Mouse (Mus musculus) 3T3-L1 (cell line): Measurements from ENCODE around the gene Kcnmb2.

Source experiments
- DNase-seq: peaks from one replicate; pipeline ENCODE4 v3.0.0-alpha.2; 2015; ENCODE audit warnings: low read depth, low spot score

Kcnmb2 gene

DNA sequence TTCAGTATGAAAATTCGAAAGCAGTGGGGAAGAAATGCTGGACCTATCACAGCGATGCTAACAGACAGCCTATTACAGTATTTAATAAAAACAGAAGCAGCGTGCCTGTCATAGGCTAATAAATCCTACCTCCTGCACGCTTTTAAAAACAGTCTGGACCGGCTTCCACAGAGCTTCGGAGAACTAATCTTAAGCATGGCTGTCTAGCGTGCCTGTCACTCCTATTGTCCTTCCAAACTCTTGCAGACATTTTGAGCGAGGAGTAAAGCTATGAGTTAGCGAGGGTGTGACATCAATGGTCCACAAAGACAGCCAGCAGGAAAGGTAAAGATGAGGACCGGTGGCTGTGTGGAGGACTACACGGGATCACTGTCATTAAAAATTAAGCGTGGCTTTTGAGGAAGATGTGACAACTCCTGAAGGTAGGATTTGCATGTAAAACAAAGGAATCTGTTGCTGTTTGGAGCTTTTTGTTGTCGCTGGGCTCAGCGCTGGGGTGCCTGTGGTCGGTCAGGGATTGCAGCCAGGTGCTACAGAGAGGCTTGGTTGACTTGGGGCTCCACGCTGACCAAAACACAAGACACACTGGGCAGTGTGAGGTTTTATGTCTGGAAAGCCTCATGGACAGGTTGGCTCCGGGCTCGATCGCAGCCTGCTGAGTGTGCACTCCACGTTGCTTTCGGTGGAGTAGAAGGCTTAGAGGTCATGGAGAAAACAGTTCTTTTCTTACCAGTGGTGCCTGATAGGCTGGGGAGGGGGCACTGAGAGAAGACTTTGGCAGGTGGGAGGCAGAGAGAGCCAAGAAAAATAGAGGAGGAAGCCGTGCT, at the start of gene Kcnmb2:
Gene Kcnmb2, plus strand, starts transcription at position 4 of the 827 bp plus-strand sequence.
- no peak for DNase-seq

DNA sequence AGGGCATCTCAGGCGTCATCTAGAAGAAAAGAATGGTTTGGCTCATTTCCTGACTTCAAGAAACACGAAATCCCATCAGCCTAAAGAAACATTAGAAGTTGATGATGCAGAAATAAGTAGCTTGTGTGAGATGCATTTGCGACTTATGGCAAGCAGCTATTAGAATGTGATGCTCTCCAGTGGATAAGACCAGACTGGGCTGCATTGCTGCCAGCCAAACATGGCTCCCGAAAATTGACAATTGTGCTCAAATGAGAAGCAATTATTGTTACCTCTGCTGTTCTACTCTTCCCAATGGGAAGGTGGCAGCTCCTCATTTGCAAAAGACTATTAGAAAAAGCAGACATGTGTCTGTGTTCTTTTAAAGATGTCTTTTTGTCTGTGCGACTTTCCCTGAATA, 38.8 kb upstream of the Kcnmb2 start:
- DNase-seq = no peak

DNA sequence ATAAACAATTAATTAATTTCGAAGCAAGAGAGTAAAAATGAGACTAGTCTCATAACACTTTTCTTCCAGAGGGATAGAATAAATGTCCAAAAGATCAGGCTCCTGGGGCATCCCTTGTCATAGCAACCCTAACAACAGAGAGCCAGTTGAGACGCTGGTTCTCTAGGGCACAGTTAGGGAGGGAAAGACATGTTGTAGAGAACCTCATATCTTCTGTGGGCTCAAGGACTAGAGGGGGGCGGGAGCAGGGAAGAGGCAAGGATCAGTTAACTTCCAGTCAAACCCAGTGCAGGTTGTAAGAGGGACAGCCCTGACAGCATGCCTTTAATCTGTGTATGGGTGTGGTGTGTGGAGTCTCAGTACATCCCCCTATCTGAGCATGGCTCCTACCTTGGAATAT, 38.2 kb upstream of the Kcnmb2 start:
- DNase-seq = no peak

DNA sequence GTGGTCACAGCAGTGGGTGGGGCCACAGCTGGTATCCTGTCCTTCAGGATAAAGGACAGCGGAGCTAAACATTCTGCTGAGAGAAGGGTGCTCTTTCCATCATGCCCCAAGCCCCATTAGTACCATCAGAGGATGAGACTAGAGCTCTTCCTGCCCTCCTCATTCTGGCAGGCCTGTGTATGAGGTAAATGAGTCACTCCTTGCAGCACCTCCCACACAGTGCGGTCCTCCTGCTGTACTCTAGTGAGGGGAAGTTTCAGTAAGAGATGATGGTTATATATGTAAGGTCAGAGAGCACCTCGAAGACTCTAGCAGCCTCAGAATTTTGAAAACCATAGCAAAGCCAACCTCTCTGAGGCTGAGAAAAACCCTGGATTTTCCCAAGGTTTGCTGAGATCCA, 30.8 kb upstream of the Kcnmb2 start:
- no peak for DNase-seq

DNA sequence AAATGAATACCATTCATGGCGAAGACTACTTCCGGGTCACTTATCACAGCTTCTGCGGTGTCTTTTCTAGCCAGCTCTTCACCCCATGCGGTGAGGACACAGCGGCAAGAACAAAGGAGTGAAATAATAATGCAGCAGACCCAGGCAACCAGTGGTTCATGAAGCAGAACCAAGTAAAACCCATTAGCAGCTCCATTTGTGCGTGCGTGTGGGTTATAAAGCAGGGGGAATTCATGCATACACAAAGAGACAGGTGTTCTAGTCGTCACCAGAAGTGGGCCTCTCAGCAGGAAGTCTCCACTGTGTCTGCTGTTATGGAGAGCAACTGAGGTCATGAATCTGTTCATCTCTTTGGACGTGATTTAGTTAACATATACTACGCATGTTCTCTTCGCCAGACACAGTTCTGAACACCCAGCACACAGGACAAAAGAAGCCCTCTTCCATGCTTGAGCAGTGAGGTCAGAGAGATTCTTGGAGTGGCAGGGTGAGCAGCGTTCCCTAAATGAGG, 19.6 kb upstream of the Kcnmb2 start:
- DNase-seq = no peak

DNA sequence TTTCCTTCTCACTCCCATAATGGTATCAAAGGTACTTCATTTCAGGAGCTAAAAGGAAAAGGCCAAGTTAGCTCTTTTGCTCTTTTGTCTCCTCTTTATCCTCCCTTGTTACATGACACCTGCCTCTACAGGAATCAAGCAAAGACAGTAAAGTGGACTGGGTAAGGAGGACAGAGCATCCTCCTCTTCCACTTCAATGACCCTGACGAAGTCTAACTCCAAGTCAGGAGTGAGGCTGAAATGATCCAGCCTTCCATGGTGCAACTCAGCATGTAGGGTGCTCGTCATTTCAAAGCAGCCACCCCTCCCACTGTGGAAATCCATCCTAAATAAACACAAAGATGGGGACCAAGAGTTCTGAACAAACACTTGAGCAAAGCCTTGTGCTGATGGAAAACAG, 9.7 kb upstream of the Kcnmb2 start:
- no peak for DNase-seq

DNA sequence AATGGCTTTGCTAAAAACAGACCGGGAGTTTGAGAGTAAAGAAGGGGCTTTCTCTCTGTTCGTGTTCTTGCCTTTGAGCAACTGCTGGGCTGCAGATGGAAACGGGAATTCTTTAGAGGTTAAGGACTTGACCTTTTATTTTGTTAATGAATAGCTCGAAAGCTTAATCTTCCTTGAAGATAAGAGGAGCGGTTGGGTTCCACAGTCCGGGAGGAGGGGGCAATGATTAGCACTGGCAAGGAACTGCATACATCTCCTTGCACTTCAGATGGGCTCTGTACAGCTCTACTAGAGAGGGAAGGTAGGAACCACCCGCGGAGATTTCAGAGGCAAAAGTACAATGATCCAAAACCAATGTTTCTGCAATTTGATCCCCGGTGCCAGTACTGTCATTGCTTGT, 1.2 kb downstream of the Kcnmb2 start:
- no peak for DNase-seq

DNA sequence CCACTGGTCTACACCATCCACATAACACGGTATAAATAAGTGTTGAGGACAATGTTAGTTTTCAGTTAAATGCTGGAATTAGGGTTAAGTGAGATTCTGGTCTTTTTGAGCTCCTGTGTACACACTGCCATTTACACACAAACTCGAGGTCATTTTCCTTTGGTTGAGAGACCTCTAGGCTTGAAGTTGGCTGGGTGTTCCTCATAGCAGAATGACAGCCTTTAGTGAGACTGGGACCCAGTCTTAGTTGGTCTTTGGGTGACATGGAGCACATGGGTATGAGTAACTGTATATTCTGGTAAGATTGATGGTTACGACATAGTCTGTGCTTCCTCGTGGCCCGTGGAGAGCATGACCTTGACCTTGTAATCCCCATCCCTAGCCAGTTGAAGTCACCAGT, 1.8 kb downstream of the Kcnmb2 start:
- no peak for DNase-seq

DNA sequence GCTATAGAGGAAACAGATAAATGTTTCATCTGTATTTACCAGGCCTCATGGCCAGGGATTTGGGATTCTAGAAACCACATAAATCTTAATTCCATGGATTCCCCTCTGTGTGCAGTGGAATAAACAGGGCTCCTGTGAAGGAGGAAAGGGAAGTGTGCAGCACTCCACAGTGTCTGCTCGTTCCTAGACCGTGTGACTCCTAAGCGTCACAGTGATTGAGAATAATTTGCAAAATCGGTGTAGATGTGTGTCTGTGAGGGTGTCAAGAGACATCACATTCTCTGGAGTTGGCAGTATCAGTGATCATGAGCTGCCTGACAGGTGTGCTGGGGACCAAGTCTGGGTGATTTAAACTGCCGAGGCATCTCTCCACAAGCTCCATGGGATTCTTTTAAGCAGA, 8.9 kb downstream of the Kcnmb2 start:
- no peak for DNase-seq

DNA sequence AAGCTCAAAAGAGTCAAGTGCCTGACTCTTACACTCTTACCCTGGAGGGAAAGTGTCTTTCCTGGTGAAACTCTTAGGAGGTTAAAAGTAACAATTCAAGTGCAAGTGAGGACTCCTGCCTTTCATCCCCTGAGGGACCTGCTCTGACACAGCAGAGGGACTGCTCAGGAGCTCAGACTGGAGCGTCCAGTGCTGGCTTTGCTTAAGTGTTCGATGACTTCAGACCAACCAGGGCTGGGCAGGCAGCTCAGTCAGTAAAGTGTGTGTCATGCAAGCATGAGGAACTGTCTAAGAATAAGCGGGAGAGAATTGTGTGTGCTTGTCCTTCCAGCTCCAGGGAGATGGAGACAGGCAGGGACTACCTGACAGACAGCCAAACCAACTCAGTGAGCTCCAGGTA, 9.4 kb downstream of the Kcnmb2 start:
- DNase-seq = no peak

DNA sequence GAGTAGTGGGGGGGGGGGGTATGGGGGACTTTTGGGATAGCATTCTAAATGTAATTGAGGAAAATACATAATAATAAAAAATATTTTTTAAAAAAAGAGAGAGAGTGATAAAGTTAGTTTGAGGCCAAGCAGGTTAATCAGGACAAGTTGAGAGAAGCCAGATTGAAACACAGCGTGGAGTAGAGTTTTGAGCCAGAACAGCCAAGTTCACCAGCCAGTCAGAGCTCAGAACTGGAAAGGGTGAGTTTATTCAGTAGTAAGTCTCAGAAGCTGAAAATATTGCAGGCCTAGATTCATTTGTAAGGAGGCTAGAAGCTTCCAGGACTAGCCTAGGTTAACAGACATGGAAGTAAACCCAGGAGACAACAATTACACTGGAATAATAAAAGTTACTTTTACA, 26.2 kb downstream of the Kcnmb2 start:
- DNase-seq = no peak

DNA sequence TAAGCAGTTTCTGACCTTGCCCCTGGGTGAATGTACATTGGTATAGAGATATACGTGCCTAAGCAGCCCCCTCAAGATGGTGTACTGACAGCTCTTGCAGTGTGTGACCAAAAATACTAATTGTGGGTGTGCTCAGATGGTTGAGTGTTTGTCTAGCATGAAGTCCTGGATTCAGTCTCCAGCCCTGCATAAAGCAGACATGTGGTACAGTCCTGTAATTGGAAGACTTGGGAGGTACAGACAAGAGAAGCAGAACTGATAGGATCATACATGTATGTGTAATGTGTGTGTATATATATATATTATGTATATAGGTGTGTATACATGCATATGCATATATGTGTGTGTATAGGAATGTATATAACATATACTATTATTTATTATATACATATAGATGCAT, 32.4 kb downstream of the Kcnmb2 start:
- no peak for DNase-seq

DNA sequence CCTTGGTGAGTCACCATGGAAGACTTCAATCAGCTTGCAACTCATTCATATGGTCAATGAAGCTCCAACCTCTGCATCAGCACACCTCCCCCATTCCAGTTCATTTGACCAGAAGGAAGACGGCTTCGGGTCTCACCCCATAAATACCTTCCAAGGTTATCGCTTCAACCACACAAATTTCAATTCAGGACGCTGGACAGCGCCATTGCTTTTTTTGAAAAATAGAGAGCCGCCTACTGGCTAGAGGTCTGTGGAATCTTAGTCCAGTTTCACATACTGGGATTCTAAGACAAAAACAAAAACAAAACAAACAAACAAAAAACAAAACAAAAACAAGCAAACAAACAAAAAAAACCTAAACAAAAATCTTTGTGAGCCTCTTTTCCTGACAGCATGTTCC, 39.2 kb downstream of the Kcnmb2 start:
- peak; percentile 10 for DNase-seq

DNA sequence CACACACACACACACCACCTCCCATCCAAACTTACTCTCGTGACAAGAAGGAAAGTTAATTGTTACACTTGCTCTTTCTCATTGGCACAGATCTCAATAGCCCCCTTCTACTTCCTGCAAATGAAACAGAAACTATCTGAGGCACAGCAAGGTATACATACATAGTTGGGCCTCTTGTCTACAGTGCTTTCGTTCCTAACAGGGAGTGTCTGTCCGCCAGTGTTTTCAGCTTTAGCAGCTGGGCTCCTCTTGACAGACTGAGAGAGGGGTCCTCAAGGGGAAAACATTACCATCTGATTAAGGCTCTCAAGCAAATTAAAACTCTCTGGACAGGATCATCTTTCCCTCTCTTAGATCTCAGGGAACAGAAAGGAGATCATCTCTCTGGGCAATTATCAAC, 51.9 kb downstream of the Kcnmb2 start:
- DNase-seq = no peak

DNA sequence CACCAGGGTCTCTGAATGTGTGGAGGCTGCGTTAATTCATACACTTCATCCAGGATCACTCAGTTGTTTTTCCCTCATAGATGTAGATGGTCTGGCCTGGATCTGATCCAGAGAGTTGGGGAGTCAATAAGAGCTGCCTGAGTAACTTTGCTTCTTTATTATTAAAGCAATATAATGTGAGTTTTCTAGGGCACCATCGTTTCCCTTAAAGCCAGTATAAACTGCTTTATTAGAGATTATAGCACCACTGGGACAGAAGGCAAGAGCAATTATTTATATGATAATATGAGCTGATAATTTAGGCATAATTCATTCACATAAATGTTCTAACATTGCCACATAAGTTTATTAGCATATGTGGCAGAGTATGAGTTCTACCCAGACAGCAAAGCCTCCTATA, 52.7 kb downstream of the Kcnmb2 start:
- no peak for DNase-seq

DNA sequence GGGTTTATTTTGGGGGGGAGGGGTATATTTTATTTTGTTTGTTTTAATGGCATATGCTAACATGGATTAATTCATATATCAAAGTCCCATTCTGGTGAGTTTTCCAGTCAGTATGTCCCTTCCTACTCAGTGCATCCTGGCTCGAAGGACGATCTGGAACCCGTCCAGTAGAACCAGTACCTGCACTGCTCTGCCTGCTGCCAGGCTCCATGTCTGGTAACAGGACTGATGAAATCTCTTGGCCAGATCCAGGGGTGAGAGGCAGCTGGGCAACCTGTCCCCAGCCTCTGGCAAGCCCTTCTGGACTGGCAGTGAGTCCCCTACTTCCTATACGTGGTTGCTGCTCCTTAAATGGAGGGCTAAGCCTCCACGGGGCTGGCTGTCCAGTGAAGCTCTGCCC, 57.5 kb downstream of the Kcnmb2 start:
- no peak for DNase-seq

DNA sequence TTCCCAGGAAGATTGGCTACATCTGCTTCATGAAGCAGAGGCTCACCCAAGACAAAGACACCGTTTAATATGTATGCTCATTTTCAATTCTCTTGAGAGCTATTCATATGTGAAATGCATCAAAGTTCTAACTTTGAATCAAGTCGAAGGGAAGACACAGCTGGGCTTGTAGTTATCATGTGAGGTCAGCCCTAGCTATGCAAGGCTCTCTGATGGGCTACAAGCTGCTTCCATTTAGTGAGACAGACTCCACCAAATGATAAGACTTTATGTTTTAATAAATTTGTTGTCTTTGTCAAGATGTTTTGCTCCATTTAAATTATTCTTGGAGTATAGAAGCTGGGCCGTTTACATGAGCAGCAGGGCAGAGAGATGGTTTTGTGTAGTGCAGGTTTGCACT, 58.9 kb downstream of the Kcnmb2 start:
- no peak for DNase-seq

DNA sequence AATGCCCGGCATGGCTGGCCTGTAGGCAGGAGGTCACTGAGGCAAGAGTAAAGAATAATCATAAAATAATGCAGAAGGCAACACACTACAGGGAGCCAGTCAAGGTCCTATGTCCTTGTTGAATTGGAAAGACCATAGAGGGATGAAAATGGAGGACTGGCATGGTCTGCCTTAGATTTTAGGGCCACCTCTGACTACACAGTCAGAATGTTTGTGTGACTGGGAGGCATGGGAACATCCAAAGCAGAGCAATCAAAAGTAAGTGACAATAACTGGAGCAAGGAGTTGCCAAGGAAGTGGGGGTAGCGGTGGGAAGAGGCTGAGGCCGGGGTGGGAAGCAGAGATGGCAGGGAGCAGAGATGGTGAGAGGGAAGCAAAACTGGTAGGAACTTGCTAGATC, 60.8 kb downstream of the Kcnmb2 start:
- no peak for DNase-seq

DNA sequence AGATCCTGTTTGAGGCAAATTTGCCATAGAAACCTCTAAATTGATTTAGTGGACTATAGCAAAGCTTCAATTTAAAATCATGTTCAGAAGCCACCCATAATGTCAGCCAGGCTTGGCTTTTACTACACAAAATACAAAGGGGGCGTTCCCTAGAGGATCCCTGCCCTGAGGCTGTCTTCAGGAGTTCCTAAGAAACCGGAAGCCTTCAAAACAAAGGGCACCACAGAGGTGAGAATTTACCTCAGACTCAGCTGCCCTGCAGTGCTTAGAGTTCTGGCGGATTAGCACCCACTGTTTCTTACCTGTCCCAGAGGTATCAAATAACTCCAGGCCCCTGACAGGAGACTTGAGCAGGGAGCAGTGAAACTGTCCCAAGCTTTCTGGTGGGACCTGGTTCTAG, 77.4 kb downstream of the Kcnmb2 start:
- no peak for DNase-seq

DNA sequence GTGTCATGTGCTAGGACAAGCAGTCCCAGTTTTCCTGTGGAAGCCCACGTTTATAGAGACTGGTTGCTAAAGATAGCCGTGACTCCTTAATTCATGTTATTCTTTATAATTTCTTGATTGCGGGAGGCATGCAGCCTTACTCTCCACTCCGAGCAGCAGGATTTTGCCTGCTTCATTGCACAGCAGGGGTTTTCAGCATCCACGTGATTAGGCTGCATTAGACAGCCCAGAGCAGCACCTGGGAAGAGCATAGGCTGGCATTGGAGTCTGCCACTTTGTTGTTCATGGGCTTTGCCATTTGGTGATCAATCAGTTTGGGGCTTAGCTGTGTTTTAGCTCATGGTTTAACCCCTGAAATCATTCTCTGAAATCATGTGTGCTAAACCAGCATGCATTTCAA, 80.1 kb downstream of the Kcnmb2 start:
- no peak for DNase-seq

DNA sequence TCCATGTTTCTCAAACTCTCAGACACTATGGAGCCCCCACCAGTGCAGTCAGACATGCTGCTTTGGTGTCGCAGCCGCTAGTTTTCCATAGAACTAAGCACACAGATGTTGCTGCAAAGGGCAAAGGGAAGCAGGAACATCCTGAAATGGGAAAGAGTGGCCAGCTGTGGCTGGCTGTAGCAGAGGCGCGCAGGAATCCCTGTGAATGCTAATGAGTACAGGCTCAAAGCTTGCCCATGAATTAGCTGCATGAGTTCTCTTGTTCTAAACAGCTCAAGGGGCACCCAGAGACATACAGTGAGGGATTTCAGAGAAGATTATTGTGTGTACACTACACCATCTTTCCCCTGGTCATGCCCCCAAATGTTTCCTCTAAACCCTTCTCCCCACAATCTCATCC, 82.8 kb downstream of the Kcnmb2 start:
- DNase-seq = no peak

DNA sequence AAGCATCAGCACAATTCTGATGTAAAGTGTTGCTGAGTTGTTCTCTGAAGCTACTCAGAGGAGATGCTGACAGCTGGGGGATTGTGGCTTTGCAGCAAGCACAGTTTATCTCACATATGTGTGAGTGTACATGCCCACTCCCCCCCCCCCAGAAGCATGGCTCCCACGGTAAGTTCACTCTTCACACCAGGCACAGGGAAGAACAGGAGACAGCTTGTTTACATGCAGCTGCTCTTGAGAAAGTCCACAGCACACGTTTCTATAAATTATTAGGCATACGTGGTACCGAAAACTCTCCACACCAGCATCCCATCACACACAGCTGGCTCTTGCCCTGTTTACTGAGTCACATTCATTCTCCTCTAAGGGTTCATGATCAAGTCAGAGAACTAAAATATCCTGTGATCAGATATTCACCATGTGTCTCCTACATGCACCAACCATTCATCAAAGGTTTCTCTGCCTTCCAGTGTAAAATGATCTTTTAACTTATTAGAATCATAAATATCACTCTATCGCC, 89.3 kb downstream of the Kcnmb2 start:
- no peak for DNase-seq

DNA sequence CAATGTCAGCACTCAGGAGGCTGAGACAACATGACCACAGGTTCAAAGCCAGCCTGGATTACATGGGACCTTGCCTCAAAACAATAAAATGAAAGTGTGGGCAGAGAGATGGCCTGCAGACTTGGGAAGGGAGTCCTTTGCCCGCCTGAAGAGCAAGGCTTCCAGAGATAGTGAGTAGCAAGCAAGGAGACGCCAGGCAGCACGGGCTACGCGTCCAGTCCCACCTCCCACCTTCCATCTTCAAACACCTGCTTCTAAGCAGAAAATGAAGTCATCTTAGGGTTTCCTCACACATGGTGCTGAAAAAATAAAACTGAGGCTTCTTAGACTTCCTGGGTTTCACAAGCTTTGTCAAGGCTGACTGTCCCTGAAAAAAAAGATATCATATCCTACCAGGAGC, 109.3 kb downstream of the Kcnmb2 start:
- no peak for DNase-seq
